Mouse (Mus musculus) Patski (cell line): ENCODE results near the gene Dmrtc2. TPM values are rescaled to one million over a fixed set of nuclear protein-coding genes. Genes with fewer than 3 reads are reported as not detected.
A peak's percentile ranks its signal among the peaks of the same experiment; 100 is the strongest.

ENCODE experiments used
- ATAC-seq: fragments of 100-300 bp; one replicate; pipeline ENCODE4 v1.8.0; 2021
- CTCF ChIA-PET: fragments of 350-600 bp; sonication (Branson Sonifier 250); formaldehyde crosslinking; loops from one replicate; lab custom pipeline; 2022; ENCODE audit warnings: inconsistent platforms; lab: Charles Lee
- POLR2A ChIA-PET: fragments of 350-600 bp; sonication (Branson Sonifier 250); formaldehyde crosslinking; loops from one replicate; lab custom pipeline; 2022; ENCODE audit warnings: antibody characterized with exemption, inconsistent platforms; lab: Charles Lee
- DNase-seq: peaks from one replicate; pipeline ENCODE4 v3.0.0-alpha.2; 2011; ENCODE audit warnings: low read depth, low spot score
- H3K27me3 ChIP-seq: fragments of 371-371 bp; one replicate; pipeline ENCODE4 v1.5.1; 2021
- CTCF ChIP-seq: fragments of 100-300 bp; IDR thresholded peaks from one replicate; pipeline ENCODE4 v1.5.1; 2021
- in situ Hi-C: fragments of 300-500 bp; cut with MboI; formaldehyde crosslinking; loops from 3 replicates; pipeline ENCODE4 v1.11.1; 2018; ENCODE audit warnings: low pct_unique_long_range_greater_than_20kb, mixed read lengths
- polyA plus RNA-seq: library from polyadenylated mRNA; unstranded; gene quantifications from one replicate; pipeline ENCODE4 v1.2.3, GENCODE M21; 2021

Dmrtc2 gene
- polyA plus RNA-seq, 1 experiment from 2014 or later, result not detected

GRCm38 (mm10) chr7:24864156-24864555, 5.7 kb upstream of the Dmrtc2 start:
- no peak for TF ChIP-seq CTCF
- ATAC-seq, result no peak
- no peaks in the 10 kb centered on the region for H3K27me3 ChIP-seq
- POLR2A ChIA-PET, result no interaction called here
- DNase-seq, result no peak
- in situ Hi-C loops, result no loop called here
- CTCF ChIA-PET, result interaction anchor here (1.3 kb wide), 1 partner anchor 13 kb away, joined by 3 read pairs; no protein-coding TSS in a partner anchor

- in situ Hi-C loops, result no loop called here
- TF ChIP-seq CTCF, result no peak
- H3K27me3 ChIP-seq, result peaks cover 4% of the 10 kb centered on the region
- no peak for DNase-seq
- ChIA-PET POLR2A (interaction anchor here (1.0 to 1.9 kb wide), 2 partner anchors 10 to 18 kb away, joined by 3 to 6 read pairs; no protein-coding TSS in a partner anchor), CTCF (no interaction called here)
- no peak for ATAC-seq
Measured at GRCm38 (mm10) chr7:24869080-24869479, 777 bp upstream of the Dmrtc2 start.

GRCm38 (mm10) chr7:24877588-24877987, 7.7 kb downstream of the Dmrtc2 start:
- H3K27me3 ChIP-seq, result peaks cover 11% of the 10 kb centered on the region
- in situ Hi-C loops, result no loop called here
- DNase-seq (no peak), ATAC-seq (no peak)
- POLR2A ChIA-PET, result no interaction called here
- TF ChIP-seq CTCF, result no peak
- CTCF ChIA-PET, result interaction anchor here (0.7 to 1.3 kb wide), 2 partner anchors 13 to 175 kb away, joined by 3 read pairs; no protein-coding TSS in a partner anchor

- CTCF ChIA-PET, result interaction anchor here (1.1 to 1.5 kb wide), 3 partner anchors 11 to 63 kb away, joined by 3 to 4 read pairs (median 3); no protein-coding TSS in a partner anchor
- no peak for DNase-seq
- in situ Hi-C loops, result loop anchor here (5.0 kb wide), 1 partner anchor 93 kb away; the partner anchor contains the start of gene Rabac1
- peaks cover 11% of the 10 kb centered on the region for H3K27me3 ChIP-seq
- TF ChIP-seq CTCF, result no peak
- POLR2A ChIA-PET, result interaction anchor here (1.4 kb wide), 1 partner anchor 10 kb away, joined by 3 read pairs; the partner anchor contains the start of gene Lypd4
- no peak for ATAC-seq
Measured at GRCm38 (mm10) chr7:24879620-24880019, 9.8 kb downstream of the Dmrtc2 start.

- in situ Hi-C loops, result loop anchor here (5.0 kb wide), 1 partner anchor 90 kb away; the partner anchor contains the start of gene Rabac1
- POLR2A ChIA-PET, result no interaction called here
Measured at GRCm38 (mm10) chr7:24882416-24883199, 12.8 kb downstream of the Dmrtc2 start.

GRCm38 (mm10) chr7:24883896-24884692, 14.2 kb downstream of the Dmrtc2 start, which contains the start of gene Rps19:
TSS of gene Rps19 (plus strand) at chr7:24884371.
- ChIA-PET CTCF (interaction anchor here (2.1 kb wide), 1 partner anchor 20 kb away, joined by 6 read pairs; no protein-coding TSS in a partner anchor), POLR2A (interaction anchor here (1.1 to 1.2 kb wide), 2 partner anchors 19 to 88 kb away, joined by 3 to 4 read pairs; partner anchors contain the start of gene Rabac1)
- ATAC-seq (peak; percentile 91), DNase-seq (peak; percentile 99)
- TF ChIP-seq CTCF, result no peak
- in situ Hi-C loops, result loop anchor here (5.0 kb wide), 1 partner anchor 88 kb away; the partner anchor contains the start of gene Rabac1
- H3K27me3 ChIP-seq, result no peaks in the 10 kb centered on the region

More at GRCm38 (mm10) chr7:24882416-24883199, 12.8 kb downstream of the Dmrtc2 start:
- TF ChIP-seq CTCF, result no peak
- no peak for ATAC-seq
- peaks cover 4% of the 10 kb centered on the region for H3K27me3 ChIP-seq
- CTCF ChIA-PET, result interaction anchor here (0.8 to 0.9 kb wide), 2 partner anchors 36 to 38 kb away, joined by 3 read pairs; no protein-coding TSS in a partner anchor
- no peak for DNase-seq

GRCm38 (mm10) chr7:24884693-24885291, 14.9 kb downstream of the Dmrtc2 start:
- ChIA-PET CTCF (interaction anchor here (2.1 kb wide), 1 partner anchor 19 kb away, joined by 6 read pairs; no protein-coding TSS in a partner anchor), POLR2A (interaction anchor here (0.6 to 1.2 kb wide), 2 partner anchors 19 to 20 kb away, joined by 3 read pairs; no protein-coding TSS in a partner anchor)
- TF ChIP-seq CTCF, result no peak
- no peak for DNase-seq
- no peak for ATAC-seq
- in situ Hi-C loops, result loop anchor here (5.0 kb wide), 1 partner anchor 88 kb away; the partner anchor contains the start of gene Rabac1
- no peaks in the 10 kb centered on the region for H3K27me3 ChIP-seq

GRCm38 (mm10) chr7:24885468-24886307, 15.8 kb downstream of the Dmrtc2 start:
- ChIA-PET POLR2A (interaction anchor here (0.6 to 1.0 kb wide), 2 partner anchors 19 kb away, joined by 3 to 6 read pairs; no protein-coding TSS in a partner anchor), CTCF (interaction anchor here (2.1 kb wide), 1 partner anchor 18 kb away, joined by 6 read pairs; no protein-coding TSS in a partner anchor)
- in situ Hi-C loops, result no loop called here
- H3K27me3 ChIP-seq, result no peaks in the 10 kb centered on the region
- ATAC-seq (no peak), DNase-seq (no peak)
- TF ChIP-seq CTCF, result no peak

GRCm38 (mm10) chr7:24886308-24886633, 16.4 kb downstream of the Dmrtc2 start:
- POLR2A ChIA-PET, result interaction anchor here (1.0 kb wide), 1 partner anchor 18 kb away, joined by 6 read pairs; no protein-coding TSS in a partner anchor
- H3K27me3 ChIP-seq, result no peaks in the 10 kb centered on the region
- in situ Hi-C loops, result no loop called here
- DNase-seq (no peak), ATAC-seq (no peak)
- CTCF ChIA-PET, result no interaction called here
- no peak for TF ChIP-seq CTCF
